Mouse (Mus musculus) erythroid progenitor cell, adult 5-6 weeks (primary cell): ENCODE results near the gene B430306N03Rik. TPM values are rescaled to one million over a fixed set of nuclear protein-coding genes. Genes with fewer than 3 reads are reported as not detected.

Experiments used
- ATAC-seq: replicated peaks from 2 replicates; pipeline ENCODE4 v1.8.0; 2016; ENCODE audit warnings: moderate number of reproducible peaks, mild to moderate bottlenecking, moderate TSS enrichment, inconsistent platforms; ENCODE audit not compliant: poor library complexity, low FRiP score, severe bottlenecking
- total RNA-seq, 2 experiments: library from RNA; stranded (forward) in 1 of 2; stranded (reverse) in 1 of 2; fragments of 150-400 nt in 1 of 2; fragments of 186-747, 209-891 nt in 1 of 2; gene quantifications; 2 replicates each; pipeline versions ENCODE4 v1.2.3 to v1.2.4; 2015 to 2017; ENCODE audit warnings: low replicate concordance in 2 of 2

The B430306N03Rik gene
- total RNA-seq, 2 experiments from 2014 or later = 2.6 to 12.6 TPM

DNA sequence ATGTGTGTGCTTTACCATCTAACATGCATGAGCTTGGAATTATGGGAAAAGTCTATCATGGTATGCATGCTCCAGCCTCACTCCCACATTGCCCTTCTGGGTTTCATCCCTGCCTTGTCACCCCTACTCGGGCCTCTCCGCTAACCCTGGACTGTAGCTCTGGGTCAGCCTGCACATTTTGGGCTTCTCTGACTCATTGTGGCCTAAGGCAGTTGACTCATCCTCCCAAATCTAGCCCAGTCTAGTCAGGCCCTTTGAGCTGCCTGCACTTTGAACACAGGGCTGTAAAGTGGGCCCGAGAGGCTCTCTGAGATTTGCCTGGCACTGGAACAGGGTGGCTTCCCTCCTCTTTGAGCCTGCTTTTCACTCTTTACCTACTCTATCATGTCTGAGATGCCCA is 39.9 kb downstream of the B430306N03Rik start:
- ATAC-seq = no peak

GRCm38 (mm10) chr17:48357892-48358291 is 42.0 kb downstream of the B430306N03Rik start:
- ATAC-seq = no peak

DNA sequence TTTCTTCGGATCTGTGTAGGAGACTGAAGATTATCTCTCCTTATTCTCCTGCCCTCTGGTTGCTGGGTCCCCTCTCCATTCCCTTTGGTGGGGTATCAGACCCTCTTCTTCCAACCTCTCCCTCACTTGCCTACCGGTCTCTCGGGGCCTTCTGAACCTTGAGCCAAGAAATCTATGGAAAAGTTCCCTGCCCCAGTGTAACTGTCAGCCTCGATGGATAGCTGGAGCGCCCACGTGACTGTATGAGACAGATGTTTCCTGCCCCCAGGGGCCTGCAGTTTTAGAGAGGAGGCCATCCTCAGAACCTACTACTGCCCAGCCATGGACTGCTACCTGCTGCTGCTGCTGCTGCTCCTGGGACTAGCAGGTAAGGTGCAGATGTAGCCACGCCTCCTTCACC is 43.7 kb downstream of the B430306N03Rik start, which contains the start of gene Treml1:
Gene Treml1 (plus strand): TSS at position 301 of the 400 bp plus-strand sequence.
- no peak for ATAC-seq

DNA sequence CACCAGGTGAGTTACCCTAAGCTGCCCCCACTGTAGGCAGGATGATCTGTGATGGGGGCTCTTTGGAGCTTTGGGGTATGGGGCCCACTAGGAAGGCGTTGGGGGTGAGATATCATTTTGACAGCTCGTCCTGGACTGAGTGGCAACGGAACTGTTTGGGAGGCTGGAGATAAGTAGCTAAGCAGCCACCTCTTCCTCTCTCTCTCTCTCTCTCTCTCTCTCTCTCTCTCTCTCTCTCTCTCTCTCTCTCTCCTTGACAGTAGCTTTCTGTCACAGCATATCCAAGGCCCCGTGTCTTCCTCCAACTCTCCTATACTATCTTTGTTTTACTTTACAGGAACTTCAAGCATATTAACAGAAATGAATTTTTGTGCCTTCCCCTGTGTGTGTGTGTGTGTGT is 44.5 kb downstream of the B430306N03Rik start:
- ATAC-seq = no peak

- no peak for ATAC-seq
Observed at GRCm38 (mm10) chr17:48362346-48362745, 46.4 kb downstream of the B430306N03Rik start.

DNA sequence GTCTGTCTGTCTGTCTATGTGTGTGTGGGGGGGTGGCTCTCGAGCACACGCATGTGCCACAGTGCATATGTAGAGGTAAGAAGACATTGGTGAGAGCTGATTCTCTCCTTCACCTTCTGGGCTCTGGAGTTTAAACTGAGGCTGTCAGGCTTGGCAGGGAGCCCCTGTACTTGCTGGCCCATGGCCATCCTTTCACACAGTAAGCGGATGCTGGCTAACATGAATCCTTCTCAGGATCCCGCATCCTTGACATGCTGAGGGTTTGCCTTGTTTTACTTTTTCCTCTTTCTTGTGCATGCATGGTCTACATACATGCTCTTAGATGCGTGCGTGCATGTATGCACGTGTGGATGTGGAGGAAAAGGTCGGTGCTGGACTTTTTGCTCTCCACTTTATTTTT is 47.0 kb downstream of the B430306N03Rik start:
- ATAC-seq = no peak

DNA sequence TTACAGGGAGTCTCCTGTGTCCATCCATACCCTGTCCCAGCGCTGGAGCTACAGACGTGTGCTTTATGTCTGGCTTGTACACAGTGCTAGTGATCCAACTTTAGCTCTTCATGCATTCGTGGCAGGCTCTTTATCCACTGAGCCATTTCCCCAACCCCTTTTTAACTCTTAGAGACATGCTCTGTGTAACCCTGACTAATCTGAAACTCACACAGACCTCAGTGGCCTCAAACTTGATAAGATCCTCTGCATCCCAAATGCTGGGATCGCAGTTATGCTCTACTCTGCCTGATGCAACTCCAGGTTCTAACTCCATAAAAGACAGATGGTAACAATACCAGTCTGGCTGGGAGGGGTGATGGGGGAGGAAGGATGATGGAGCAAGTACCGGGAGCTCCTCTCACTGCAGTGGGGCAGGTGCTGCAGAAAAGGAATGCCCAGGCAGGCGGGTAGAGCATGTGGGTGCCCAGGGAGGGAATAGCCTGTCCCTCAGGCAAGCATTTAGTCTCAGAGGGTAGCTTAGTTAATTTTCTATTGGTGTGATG is 47.6 kb downstream of the B430306N03Rik start:
- ATAC-seq = no peak

GRCm38 (mm10) chr17:48365511-48366155 is 49.7 kb downstream of the B430306N03Rik start:
- no peak for ATAC-seq

- ATAC-seq = no peak
Observed at GRCm38 (mm10) chr17:48366806-48367205, 50.9 kb downstream of the B430306N03Rik start.

GRCm38 (mm10) chr17:48371621-48372020 is 55.7 kb downstream of the B430306N03Rik start:
- ATAC-seq = no peak

- no peak for ATAC-seq
Observed at GRCm38 (mm10) chr17:48372987-48373386, 57.0 kb downstream of the B430306N03Rik start.

DNA sequence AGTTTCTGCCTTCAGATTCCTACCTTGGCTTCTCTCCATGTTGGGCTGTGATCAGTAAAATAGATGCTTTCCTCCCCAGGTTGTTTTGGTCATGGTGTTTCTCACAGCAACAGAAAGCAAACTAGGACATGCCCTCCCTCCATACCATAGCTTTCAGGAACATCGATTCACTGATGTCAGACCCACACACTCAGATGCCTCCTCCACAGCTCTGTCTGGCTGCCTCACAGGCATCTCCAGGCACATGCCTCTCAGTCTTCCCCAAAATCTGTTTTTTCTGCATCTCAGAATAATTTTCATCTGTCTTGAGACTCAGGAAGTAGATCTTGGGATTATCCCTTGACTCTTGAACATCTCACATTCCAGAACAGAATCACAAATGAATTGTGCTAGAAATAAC is 60.2 kb downstream of the B430306N03Rik start:
- ATAC-seq = no peak

Other genes with a start within 250 kb of the B430306N03Rik start
- not detected in 2 replicates for gene 1700067P10Rik, start 226.8 kb upstream of the B430306N03Rik start, total RNA-seq (2015; ENCODE audit: low replicate concordance)
- 0.51 TPM in 1 of 2 replicates, not detected in the other for gene 1700067P10Rik, start 226.8 kb upstream of the B430306N03Rik start, total RNA-seq (2017; ENCODE audit: low replicate concordance)
- gene 9830107B12Rik, start 169.9 kb upstream of the B430306N03Rik start, total RNA-seq (2015; ENCODE audit: low replicate concordance) = 0.42 and 5.4 TPM in 2 replicates
- 2.1 and 3.0 TPM in 2 replicates for gene 9830107B12Rik, start 169.9 kb upstream of the B430306N03Rik start, total RNA-seq (2017; ENCODE audit: low replicate concordance)
- gene A530064D06Rik, start 148.9 kb upstream of the B430306N03Rik start, total RNA-seq (2015; ENCODE audit: low replicate concordance) = 2.5 and 2.9 TPM in 2 replicates
- 3.5 and 5.9 TPM in 2 replicates for gene A530064D06Rik, start 148.9 kb upstream of the B430306N03Rik start, total RNA-seq (2017; ENCODE audit: low replicate concordance)
- 1.3 and 4.3 TPM in 2 replicates for gene Trem1, start 83.4 kb upstream of the B430306N03Rik start, total RNA-seq (2015; ENCODE audit: low replicate concordance)
- 1.4 and 5.2 TPM in 2 replicates for gene Trem1, start 83.4 kb upstream of the B430306N03Rik start, total RNA-seq (2017; ENCODE audit: low replicate concordance)
- 8.0 and 24.9 TPM in 2 replicates for gene Trem3, start 68.4 kb upstream of the B430306N03Rik start, total RNA-seq (2015; ENCODE audit: low replicate concordance)
- gene Trem3, start 68.4 kb upstream of the B430306N03Rik start, total RNA-seq (2017; ENCODE audit: low replicate concordance) = 9.3 and 19.0 TPM in 2 replicates
- 2.9 and 4.2 TPM in 2 replicates for gene Treml4, start 51.8 kb upstream of the B430306N03Rik start, total RNA-seq (2015; ENCODE audit: low replicate concordance)
- gene Treml4, start 51.8 kb upstream of the B430306N03Rik start, total RNA-seq (2017; ENCODE audit: low replicate concordance) = 3.5 and 16.2 TPM in 2 replicates
- 5.8 and 18.4 TPM in 2 replicates for gene Treml2, start 16.6 kb upstream of the B430306N03Rik start, total RNA-seq (2015; ENCODE audit: low replicate concordance)
- gene Treml2, start 16.6 kb upstream of the B430306N03Rik start, total RNA-seq (2017; ENCODE audit: low replicate concordance) = 5.7 and 7.7 TPM in 2 replicates
- 2.2 TPM in 1 of 2 replicates, not detected in the other for gene Trem2, start 30.3 kb downstream of the B430306N03Rik start, total RNA-seq (2015; ENCODE audit: low replicate concordance)
- 0.26 TPM in 1 of 2 replicates, not detected in the other for gene Trem2, start 30.3 kb downstream of the B430306N03Rik start, total RNA-seq (2017; ENCODE audit: low replicate concordance)
- not detected in 2 replicates for gene Treml1, start 43.8 kb downstream of the B430306N03Rik start, total RNA-seq (2015; ENCODE audit: low replicate concordance)
- gene Treml1, start 43.8 kb downstream of the B430306N03Rik start, total RNA-seq (2017; ENCODE audit: low replicate concordance) = not detected in 2 replicates
- gene Nfya, start 93.8 kb downstream of the B430306N03Rik start, total RNA-seq (2015; ENCODE audit: low replicate concordance) = 133 and 142 TPM in 2 replicates
- gene Nfya, start 93.8 kb downstream of the B430306N03Rik start, total RNA-seq (2017; ENCODE audit: low replicate concordance) = 69.3 and 110 TPM in 2 replicates
- 42.9 and 62.9 TPM in 2 replicates for gene Oard1, start 93.9 kb downstream of the B430306N03Rik start, total RNA-seq (2015; ENCODE audit: low replicate concordance)
- 81.9 and 87.0 TPM in 2 replicates for gene Oard1, start 93.9 kb downstream of the B430306N03Rik start, total RNA-seq (2017; ENCODE audit: low replicate concordance)
- not detected in 2 replicates for gene Apobec2, start 116.8 kb downstream of the B430306N03Rik start, total RNA-seq (2015; ENCODE audit: low replicate concordance)
- not detected in 2 replicates for gene Apobec2, start 116.8 kb downstream of the B430306N03Rik start, total RNA-seq (2017; ENCODE audit: low replicate concordance)
- 464 and 482 TPM in 2 replicates for gene Tspo2, start 135.4 kb downstream of the B430306N03Rik start, total RNA-seq (2015; ENCODE audit: low replicate concordance)
- 322 and 537 TPM in 2 replicates for gene Tspo2, start 135.4 kb downstream of the B430306N03Rik start, total RNA-seq (2017; ENCODE audit: low replicate concordance)
- 13.4 and 20.5 TPM in 2 replicates for gene Unc5cl, start 138.8 kb downstream of the B430306N03Rik start, total RNA-seq (2015; ENCODE audit: low replicate concordance)
- 13.2 and 24.1 TPM in 2 replicates for gene Unc5cl, start 138.8 kb downstream of the B430306N03Rik start, total RNA-seq (2017; ENCODE audit: low replicate concordance)